In the genomic region with DNA sequence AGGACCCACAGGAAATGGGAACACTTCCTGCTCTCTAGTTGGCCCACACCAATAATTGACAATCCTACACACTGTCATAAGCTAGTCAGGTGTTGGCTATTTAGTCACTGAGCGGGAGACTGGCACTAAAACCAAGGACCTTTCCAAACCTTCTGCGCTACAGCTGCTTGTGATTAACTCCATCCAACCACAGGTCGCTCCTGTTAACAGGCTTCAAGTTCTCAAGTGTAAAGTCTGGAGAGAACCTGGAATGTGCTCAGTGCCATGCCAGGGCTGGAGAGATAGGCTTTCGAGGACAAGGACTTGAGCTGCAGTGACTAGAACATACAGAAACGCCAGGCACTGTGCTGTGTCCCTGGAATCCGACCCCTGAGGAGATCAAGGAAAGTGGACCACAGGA, we compare ENCODE assay signal across 23 mouse cellular contexts. TPM values are rescaled to one million over a fixed set of nuclear protein-coding genes. Genes with fewer than 3 reads are reported as not detected.
DNase-seq lines count a peak whose midpoint lies in the region; ATAC-seq and TF ChIP-seq lines count a peak whose summit lies in the region.
"Had no signal": no experiment of that assay in that cellular context is flagged by ENCODE, and none has a peak within 500 bp of the region (broad histone marks: within the 10 kb centered on the region; RNA-seq: fewer than 3 reads in every experiment).

No protein-coding gene starts in this region.

- no peaks in the 10 kb centered on the region for H3K27me3 ChIP-seq in liver, adult 2 months (ENCODE audit: control insufficient read depth, insufficient read depth, low read length)
- H3K27me3 ChIP-seq in myocyte (ENCODE audit: control insufficient read depth, insufficient read depth, insufficient read length) = no peaks in the 10 kb centered on the region
- no peaks in the 10 kb centered on the region for H3K27me3 ChIP-seq in hindbrain, embryonic 13.5 days
- H3K27me3 ChIP-seq: neural tube, embryonic 12.5 days had no signal

- no peaks in the 10 kb centered on the region for H3K79me2 ChIP-seq in liver, adult 2 months (ENCODE audit: control insufficient read depth, insufficient read depth, low read length)
- H3K79me2 ChIP-seq in myocyte (ENCODE audit: control insufficient read depth, insufficient read depth) = no peaks in the 10 kb centered on the region

- ATAC-seq in hindbrain, embryonic 13.5 days (ENCODE audit: low FRiP score) = no peak

- DNase-seq in heart, adult 18-20 months = peak; percentile 8 to 25
- DNase-seq in heart, adult 11 months = no peak
- DNase-seq in liver, adult 2 months (ENCODE audit: extremely low read depth, low read depth, low spot score) = peak; percentile 6
- DNase-seq in liver = no peak
- DNase-seq in heart, postnatal 4 days = peak; percentile 36
- no peak for DNase-seq in urinary bladder, postnatal 14 days (ENCODE audit: low spot score)
- DNase-seq: cerebellum, adult 8-10 months; gastrocnemius, postnatal 10 days; kidney, postnatal 36 days; right cerebral cortex, postnatal 4 days; thymus, postnatal 14 days had no signal

- no peak overlapping the region for H3K27ac ChIP-seq in liver, adult 2 months (replicated peaks; ENCODE audit: insufficient read depth, low read depth, low read length)
- H3K27ac ChIP-seq in hindbrain, embryonic 13.5 days = no peak overlapping the region
- H3K27ac ChIP-seq: forebrain, embryonic 10.5 days; hindbrain, embryonic 14.5 days; liver, embryonic 14.5 days; neural tube, embryonic 12.5 days; stomach, postnatal 0 days had no signal

- no peak overlapping the region for H3K4me3 ChIP-seq in liver, adult 2 months (ENCODE audit: insufficient read depth, low read depth, low read length)
- no peak overlapping the region for H3K4me3 ChIP-seq in myocyte
- no peak overlapping the region for H3K4me3 ChIP-seq in hindbrain, embryonic 13.5 days
- H3K4me3 ChIP-seq: forebrain, embryonic 10.5 days; neural tube, embryonic 12.5 days had no signal

- peaks cover 3% of the 10 kb centered on the region for H3K4me1 ChIP-seq in liver, adult 2 months (ENCODE audit: control insufficient read depth, insufficient read depth, low read length)
- peaks cover 14% of the 10 kb centered on the region for H3K4me1 ChIP-seq in hindbrain, embryonic 13.5 days (replicated peaks)

- H3K4me2 ChIP-seq in myocyte (ENCODE audit: low read depth) = peak overlapping the region; percentile 78
- no peak overlapping the region for H3K4me2 ChIP-seq in hindbrain, embryonic 13.5 days
- H3K4me2 ChIP-seq: midbrain, embryonic 11.5 days; neural tube, embryonic 12.5 days had no signal

- H3ac ChIP-seq in myocyte (ENCODE audit: control insufficient read depth, insufficient read length) = no peak overlapping the region

- TF ChIP-seq POLR2A in liver, adult 2 months (IDR thresholded peaks at IDR 0.05; ENCODE audit: extremely low read depth, insufficient read depth, low read length) = no peak
- no peak for TF ChIP-seq POLR2A in myocyte (IDR thresholded peaks at IDR 0.05; ENCODE audit: insufficient read length, low read depth)

- H3K9ac ChIP-seq in liver, adult 2 months (ENCODE audit: low read depth, low read length) = no peak overlapping the region
- no peak overlapping the region for H3K9ac ChIP-seq in hindbrain, embryonic 13.5 days
- H3K9ac ChIP-seq: hindbrain, embryonic 14.5 days; liver, embryonic 14.5 days; neural tube, embryonic 12.5 days had no signal

- H3K9me3 ChIP-seq in hindbrain, embryonic 13.5 days = no peaks in the 10 kb centered on the region
- H3K9me3 ChIP-seq: forebrain, embryonic 10.5 days; neural tube, embryonic 12.5 days had no signal

- no peaks in the 10 kb centered on the region for H3K36me3 ChIP-seq in liver, adult 2 months (ENCODE audit: control insufficient read depth, insufficient read depth, low read length)
- H3K36me3 ChIP-seq in myocyte (ENCODE audit: control insufficient read depth, insufficient read depth) = no peaks in the 10 kb centered on the region
- no peaks in the 10 kb centered on the region for H3K36me3 ChIP-seq in hindbrain, embryonic 13.5 days
- H3K36me3 ChIP-seq: forebrain, embryonic 10.5 days; neural tube, embryonic 12.5 days had no signal

- no peak for TF ChIP-seq CTCF in liver, adult 2 months (IDR thresholded peaks at IDR 0.05; ENCODE audit: low read depth, low read length)

- WGBS in liver, adult 2 months = 92% methylated on average over 6 of the region's 6 CpGs
- 79% methylated on average over 6 of the region's 6 CpGs for WGBS in hindbrain, embryonic 13.5 days

TF ChIP-seq in myocyte, 11 proteins besides CTCF, POLR2A, EP300 and RAD21:
- TF ChIP-seq TCF3 (IDR thresholded peaks at IDR 0.05; ENCODE audit: insufficient read length, low read depth) = no peak
- peak in 1 of 3 experiments; percentile 16 for TF ChIP-seq MYOD1 (IDR thresholded peaks at IDR 0.05; ENCODE audit: control insufficient read depth in 1 of 3, insufficient read length in 2 of 3, low read depth in 2 of 3)

RNA-seq across cellular contexts. Expression of gene BC035947, which starts 27.2 kb away (rescaled TPM):
- not detected for total RNA-seq in heart, adult 18-20 months (2021)
- total RNA-seq in liver, adult 2 months (2014; rRNA removed) = not detected in 2 replicates
- not detected in 2 replicates for polyA plus RNA-seq in liver, adult 2 months (2012; rRNA removed)
- not detected for total RNA-seq in heart, postnatal 4 days (2021)
- polyA plus RNA-seq in myocyte (2012; fragmentation: generic; extraction: Trizol) = not detected
- polyA plus RNA-seq in hindbrain, embryonic 13.5 days (2015; fragmentation: Nextera tagmentation; extraction: Ambion mirVana) = 0.82 and 0.87 TPM in 2 replicates
- total RNA-seq: common myeloid progenitor, adult 5-6 weeks; gastrocnemius, postnatal 10 days had no signal

RNA-seq across cellular contexts. Expression of gene Mogat1, which starts 28.4 kb away (rescaled TPM):
- under 1 TPM in 1 of 2 experiments, not detected in 1; 0.69 TPM for total RNA-seq in heart, adult 18-20 months (2021)
- total RNA-seq in liver, adult 2 months (2014; rRNA removed) = 0.65 TPM in 1 of 2 replicates, not detected in the other
- polyA plus RNA-seq in liver, adult 2 months (2012; rRNA removed) = 1.0 and 3.6 TPM in 2 replicates
- not detected for total RNA-seq in heart, postnatal 4 days (2021)
- not detected for polyA plus RNA-seq in myocyte (2012; fragmentation: generic; extraction: Trizol)
- polyA plus RNA-seq in hindbrain, embryonic 13.5 days (2015; fragmentation: Nextera tagmentation; extraction: Ambion mirVana) = 0.79 TPM in 1 of 2 replicates, not detected in the other
- total RNA-seq: common myeloid progenitor, adult 5-6 weeks; gastrocnemius, postnatal 10 days; layer of hippocampus, postnatal 14 days had no signal
- polyA plus RNA-seq: kidney, embryonic 14.5 days; lung, embryonic 16.5 days; midbrain, embryonic 11.5 days had no signal

RNA-seq across cellular contexts. Expression of gene Farsb, which starts 50.5 kb away (rescaled TPM):
- total RNA-seq in heart, adult 18-20 months (2021) = 10 to 100 TPM; 47.8 to 51.2 TPM
- 33.7 and 37.3 TPM in 2 replicates for total RNA-seq in liver, adult 2 months (2014; rRNA removed)
- polyA plus RNA-seq in liver, adult 2 months (2012; rRNA removed) = 11.2 and 12.8 TPM in 2 replicates
- 10 to 100 TPM; 52.5 to 54.5 TPM for total RNA-seq in heart, postnatal 4 days (2021)
- polyA plus RNA-seq in myocyte (2012; fragmentation: generic; extraction: Trizol) = 77.5 TPM
- polyA plus RNA-seq in hindbrain, embryonic 13.5 days (2015; fragmentation: Nextera tagmentation; extraction: Ambion mirVana) = 143 and 144 TPM in 2 replicates

Comparison
In these comparisons a context has a peak if more than half of its experiments do, and no peak if none do; other contexts are left out.
1. DNase-seq: peak in heart, adult 18-20 months (2 of 2), liver, adult 2 months (single experiment) and heart, postnatal 4 days (single experiment); none in heart, adult 11 months (single experiment), liver (single experiment) and urinary bladder, postnatal 14 days (single experiment).